Mouse (Mus musculus): ENCODE measurements around the gene Prokr2. TPM values are rescaled to one million over a fixed set of nuclear protein-coding genes. Genes with fewer than 3 reads are reported as not detected.
"Not testable (repeated sequence)": the region's sequence is repeated elsewhere in the genome, so short reads cannot be mapped to it uniquely, and the experiment has no call there.

Prokr2 gene
- polyA plus RNA-seq, 1 experiment: 0.50 TPM

DNA sequence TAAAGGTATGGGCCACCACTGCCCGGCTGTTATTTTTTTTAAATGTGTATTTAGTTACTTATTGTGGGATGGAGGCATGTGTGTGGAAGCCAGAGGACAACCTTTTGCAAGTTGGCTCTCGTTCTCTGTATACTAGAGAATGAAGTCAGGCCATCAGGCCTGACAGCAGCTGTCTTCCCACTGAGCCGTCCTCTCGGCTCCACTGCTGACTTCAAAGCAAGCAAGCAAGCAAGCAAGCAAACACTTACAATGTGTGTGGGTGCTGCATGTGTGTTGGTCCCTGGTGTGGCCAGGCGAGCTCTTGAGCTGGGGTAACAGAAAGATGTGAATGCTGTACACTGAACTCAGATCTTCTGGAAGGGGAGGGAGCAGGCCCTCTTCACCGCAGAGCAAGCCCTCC lies 94.4 kb downstream of the Prokr2 start:
- TF ChIP-seq POLR2A (IDR thresholded peaks at IDR 0.05; ENCODE audit: borderline replicate concordance, control insufficient read depth, low read depth, low read length) (no peak), CTCF (IDR thresholded peaks at IDR 0.05; ENCODE audit: control insufficient read depth, insufficient read depth, low read length) (no peak)
- H3K27ac ChIP-seq (ENCODE audit: control insufficient read depth, insufficient read depth, low read depth, low read length, poor library complexity): no peak overlapping the region
- peaks cover 1% of the 10 kb centered on the region; the same call in 1 of the 2 replicates for H3K4me1 ChIP-seq (ENCODE audit: control insufficient read depth, insufficient read depth, low read length)
- H3K4me3 ChIP-seq (replicated peaks; ENCODE audit: control insufficient read depth, low read depth, low read length): no peak overlapping the region
- 83% methylated on average over 6 of the region's 6 CpGs for WGBS

DNA sequence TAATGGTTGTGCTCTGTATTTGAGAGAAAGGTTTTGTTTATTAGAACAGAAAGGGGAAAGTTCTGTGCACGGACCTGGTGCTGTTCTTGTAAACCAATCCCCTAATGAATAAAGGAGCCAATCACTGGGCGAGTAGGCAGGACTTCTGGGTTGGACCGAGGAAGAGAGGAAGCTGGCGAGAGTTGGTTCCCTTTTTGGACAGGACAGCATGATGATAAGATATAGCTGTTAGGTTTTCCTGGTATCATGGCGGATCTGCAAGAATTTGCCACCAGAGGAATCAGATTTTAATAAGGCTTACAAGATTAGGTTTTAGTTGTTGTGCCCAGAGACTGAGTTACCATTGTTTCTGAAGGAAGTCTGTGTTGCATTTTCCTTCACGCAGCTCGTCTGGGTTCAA lies 96.0 kb downstream of the Prokr2 start:
- H3K27ac ChIP-seq (ENCODE audit: control insufficient read depth, insufficient read depth, low read depth, low read length, poor library complexity); H3K4me3 ChIP-seq (replicated peaks; ENCODE audit: control insufficient read depth, low read depth, low read length); H3K4me1 ChIP-seq (ENCODE audit: control insufficient read depth, insufficient read depth, low read length): not testable (repeated sequence)
- 19% methylated on average over 5 of the region's 7 CpGs for WGBS

Other genes with a start within 250 kb of the Prokr2 start
- 3.9 and 12.2 TPM in 2 replicates for gene Slc23a2, start 240.3 kb downstream of the Prokr2 start, polyA plus RNA-seq (2011; ENCODE audit: insufficient read depth, insufficient read length, low replicate concordance, missing spikeins)
- gene Tmem230, start 137.6 kb downstream of the Prokr2 start, polyA plus RNA-seq (2011; ENCODE audit: insufficient read depth, insufficient read length, low replicate concordance, missing spikeins): 13.7 and 20.6 TPM in 2 replicates
- 284 and 419 TPM in 2 replicates for gene Pcna, start 132.1 kb downstream of the Prokr2 start, polyA plus RNA-seq (2011; ENCODE audit: insufficient read depth, insufficient read length, low replicate concordance, missing spikeins)
- gene Cds2, start 122.3 kb downstream of the Prokr2 start, polyA plus RNA-seq (2011; ENCODE audit: insufficient read depth, insufficient read length, low replicate concordance, missing spikeins): 16.9 and 30.7 TPM in 2 replicates
- 68.5 and 72.1 TPM in 2 replicates for gene Gpcpd1, start 202.3 kb upstream of the Prokr2 start, polyA plus RNA-seq (2011; ENCODE audit: insufficient read depth, insufficient read length, low replicate concordance, missing spikeins)

Measured in bone marrow, adult 2 months (tissue).